Mouse (Mus musculus) CD4-positive naive resting alpha-beta T cell, adult 76 days (primary cell): ENCODE measurements around the gene Vmn1r64. TPM values are rescaled to one million over a fixed set of nuclear protein-coding genes. Genes with fewer than 3 reads are reported as not detected.

Source experiments
- total RNA-seq: library from RNA; stranded (reverse); gene quantifications from one replicate; pipeline ENCODE4 v1.2.4, GENCODE M21; 2023

Gene Vmn1r64
- total RNA-seq, result not detected

DNA sequence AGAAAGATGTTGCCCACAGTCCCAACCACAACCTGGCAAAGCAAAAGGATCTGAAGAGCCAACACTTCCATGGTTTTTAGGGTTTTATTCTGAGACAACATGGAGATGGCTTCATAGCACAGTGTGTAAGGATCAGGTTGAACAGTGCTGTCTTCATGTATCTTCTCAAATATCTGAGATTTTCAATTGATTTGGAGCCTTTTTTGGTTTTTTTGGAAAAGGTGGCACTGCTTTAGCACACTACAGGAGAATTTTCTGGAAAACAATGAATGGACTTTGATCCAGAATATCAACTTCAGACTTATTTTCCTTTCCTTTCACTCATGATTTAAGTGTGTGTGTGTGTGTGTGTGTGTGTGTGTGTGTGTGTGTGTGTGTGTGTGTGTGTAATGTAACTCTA, at the start of gene Vmn1r64:
Vmn1r64 (minus strand) TSS at position 101 of the 400 bp plus-strand sequence.

Other genes with a start within 250 kb of the Vmn1r64 start
- gene Vmn1r62, start 210.9 kb downstream of the Vmn1r64 start, total RNA-seq, result not detected
- not detected for gene Vmn1r63, start 79.1 kb downstream of the Vmn1r64 start, total RNA-seq
- not detected for gene Vmn1r65, start 126.5 kb upstream of the Vmn1r64 start, total RNA-seq
- gene Nlrp4c, start 160.6 kb upstream of the Vmn1r64 start, total RNA-seq, result not detected